Mouse (Mus musculus): ENCODE measurements around the gene Ankrd55. TPM values are rescaled to one million over a fixed set of nuclear protein-coding genes. Genes with fewer than 3 reads are reported as not detected.

Gene Ankrd55
- total RNA-seq, 2 experiments from 2014 or later = not detected

GRCm38 (mm10) chr13:112365303-112365702 lies 77.1 kb downstream of the Ankrd55 start:
- no peak for ATAC-seq (replicated peaks; ENCODE audit: low FRiP score, poor library complexity, severe bottlenecking)

DNA sequence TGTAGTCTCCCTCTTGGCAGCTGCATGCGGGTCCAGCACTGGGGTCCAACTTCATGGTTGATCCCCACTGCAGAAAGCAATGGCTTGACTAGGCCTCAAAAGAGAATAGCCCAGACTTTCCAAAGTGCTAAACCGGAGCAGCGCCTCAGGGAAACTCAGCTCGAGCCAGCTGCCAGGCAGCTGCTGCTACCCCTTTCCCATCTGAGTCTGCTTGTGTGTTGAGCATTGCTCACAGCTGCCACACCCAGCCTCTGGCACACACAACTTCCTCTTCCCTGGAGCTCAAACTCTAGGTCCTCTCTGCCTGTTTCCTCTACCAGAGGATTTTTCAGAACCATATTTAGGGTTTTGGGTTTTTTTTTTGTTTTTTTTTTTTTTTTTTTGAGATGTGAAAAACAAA lies 77.5 kb downstream of the Ankrd55 start:
- no peak for ATAC-seq (replicated peaks; ENCODE audit: low FRiP score, poor library complexity, severe bottlenecking)

DNA sequence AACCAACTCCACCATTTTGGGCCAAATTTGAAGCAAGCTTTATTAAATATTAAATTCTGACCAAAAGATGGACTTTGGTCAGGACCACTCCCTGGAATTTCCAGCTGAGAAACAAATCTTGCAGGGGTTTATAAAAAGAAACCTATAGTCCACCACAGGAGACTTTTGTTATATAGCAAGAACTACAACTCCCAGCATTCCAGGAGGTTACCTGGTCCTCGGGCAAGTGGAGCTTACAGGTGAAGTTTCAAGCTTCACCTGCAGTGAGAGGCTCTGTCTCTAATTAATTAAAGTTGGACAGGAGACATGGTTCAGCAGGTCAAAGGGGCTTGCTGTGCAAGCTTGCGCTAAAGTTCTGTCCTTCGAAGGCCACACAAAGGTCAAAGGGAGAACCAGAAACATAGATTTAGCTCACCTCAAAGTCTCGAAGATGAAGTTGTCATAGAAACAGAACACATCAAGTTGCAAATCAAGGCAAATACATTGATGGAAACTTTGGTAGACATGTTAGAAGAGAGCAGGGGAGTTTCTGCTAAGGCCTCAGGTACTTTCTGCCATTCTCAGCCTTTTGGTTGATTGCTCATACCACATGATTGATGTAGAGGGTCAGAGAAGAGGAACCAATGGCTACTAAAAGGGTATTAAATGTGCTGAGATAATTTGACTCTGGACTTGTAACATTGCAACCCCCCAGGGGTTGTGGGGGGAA lies 78.2 kb downstream of the Ankrd55 start:
- ATAC-seq (replicated peaks; ENCODE audit: low FRiP score, poor library complexity, severe bottlenecking) = no peak

DNA sequence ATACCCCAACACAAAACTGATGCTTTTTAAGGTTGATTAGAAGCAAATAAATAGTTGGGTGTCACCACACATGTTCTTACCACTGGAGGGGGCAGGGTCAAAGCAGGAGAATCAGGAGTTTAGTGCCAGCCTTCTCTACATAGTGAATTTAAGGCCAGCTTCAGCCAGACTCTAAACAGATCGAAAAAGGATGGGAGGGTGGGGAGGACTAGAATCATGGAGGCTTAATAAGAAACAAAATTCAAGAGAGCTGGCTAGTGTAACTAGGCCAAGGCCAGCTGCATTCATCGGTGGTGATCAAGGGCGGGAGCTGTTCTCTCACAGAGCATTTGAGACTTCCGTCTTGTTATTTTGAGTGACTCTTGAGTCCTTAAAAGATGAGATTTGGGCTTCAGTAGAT lies 83.5 kb downstream of the Ankrd55 start:
- no peak for ATAC-seq (replicated peaks; ENCODE audit: low FRiP score, poor library complexity, severe bottlenecking)

GRCm38 (mm10) chr13:112375766-112376165 lies 87.5 kb downstream of the Ankrd55 start:
- no peak for ATAC-seq (replicated peaks; ENCODE audit: low FRiP score, poor library complexity, severe bottlenecking)

DNA sequence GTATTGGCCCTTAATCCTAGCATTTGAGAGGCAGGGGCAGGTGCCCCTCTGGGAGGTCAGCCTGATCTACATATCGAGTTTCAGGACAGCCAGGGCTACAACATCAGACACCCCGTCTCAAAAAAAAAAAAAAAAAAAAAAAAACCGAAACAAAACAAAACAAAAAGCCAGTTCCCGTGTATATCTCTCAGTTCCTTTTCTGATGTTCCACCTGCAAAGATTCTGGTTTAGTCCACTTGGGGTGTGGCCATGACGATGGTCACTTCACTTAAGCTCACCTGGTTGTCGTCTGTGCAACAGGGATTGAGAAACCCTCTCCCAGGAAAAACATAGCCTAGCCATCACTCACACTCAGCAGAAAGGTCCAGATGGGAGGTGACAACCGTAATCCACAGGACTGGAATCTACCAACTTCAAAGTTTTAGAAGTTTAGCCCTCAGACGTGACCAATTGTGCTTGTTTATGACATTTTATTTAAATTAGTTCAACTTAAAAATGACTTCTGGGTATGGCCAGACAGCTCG lies 90.6 kb downstream of the Ankrd55 start:
- no peak for ATAC-seq (replicated peaks; ENCODE audit: low FRiP score, poor library complexity, severe bottlenecking)

GRCm38 (mm10) chr13:112381476-112381875 lies 93.2 kb downstream of the Ankrd55 start:
- ATAC-seq (replicated peaks; ENCODE audit: low FRiP score, poor library complexity, severe bottlenecking) = no peak

GRCm38 (mm10) chr13:112382457-112382856 lies 94.2 kb downstream of the Ankrd55 start:
- ATAC-seq (replicated peaks; ENCODE audit: low FRiP score, poor library complexity, severe bottlenecking) = no peak

DNA sequence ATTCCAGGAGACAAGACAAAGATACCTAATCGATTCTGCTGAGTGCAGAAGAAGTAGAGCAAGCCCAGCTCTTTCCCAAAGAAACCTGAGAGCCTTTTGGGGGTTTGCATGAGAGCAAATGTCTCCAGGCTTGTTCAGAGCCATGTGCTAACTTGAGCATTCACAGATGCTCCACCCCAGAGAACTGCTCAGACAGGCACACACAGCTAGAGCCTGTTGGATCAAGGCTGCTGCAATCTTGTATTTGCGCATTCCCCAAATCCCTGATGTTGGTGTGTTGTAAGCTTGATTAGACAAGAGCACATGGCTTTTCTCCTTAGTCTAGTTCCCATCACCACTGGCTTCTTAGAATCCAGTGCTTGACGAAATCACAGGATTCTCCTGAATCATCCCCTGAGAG lies 94.7 kb downstream of the Ankrd55 start:
- no peak for ATAC-seq (replicated peaks; ENCODE audit: low FRiP score, poor library complexity, severe bottlenecking)

GRCm38 (mm10) chr13:112383941-112384659 lies 95.8 kb downstream of the Ankrd55 start:
- ATAC-seq (replicated peaks; ENCODE audit: low FRiP score, poor library complexity, severe bottlenecking) = no peak

DNA sequence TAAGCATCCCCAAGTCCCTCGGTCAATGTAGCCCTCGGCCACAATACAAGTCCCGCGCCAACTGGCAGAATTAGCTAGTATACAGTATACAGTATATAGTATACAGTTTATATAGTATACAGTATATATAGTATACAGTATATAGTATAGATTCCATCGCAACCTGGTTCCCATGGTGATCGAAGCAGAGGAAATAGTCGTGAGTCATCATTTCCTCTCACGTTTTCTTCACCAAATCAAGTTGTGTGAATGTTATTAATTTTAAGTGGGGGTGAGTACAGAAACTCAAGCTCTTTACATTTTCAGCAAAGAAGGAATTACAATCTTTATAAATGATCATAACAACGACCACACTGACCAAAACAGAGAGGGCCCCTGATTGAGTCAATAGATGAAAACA lies 96.8 kb downstream of the Ankrd55 start:
- no peak for ATAC-seq (replicated peaks; ENCODE audit: low FRiP score, poor library complexity, severe bottlenecking)

DNA sequence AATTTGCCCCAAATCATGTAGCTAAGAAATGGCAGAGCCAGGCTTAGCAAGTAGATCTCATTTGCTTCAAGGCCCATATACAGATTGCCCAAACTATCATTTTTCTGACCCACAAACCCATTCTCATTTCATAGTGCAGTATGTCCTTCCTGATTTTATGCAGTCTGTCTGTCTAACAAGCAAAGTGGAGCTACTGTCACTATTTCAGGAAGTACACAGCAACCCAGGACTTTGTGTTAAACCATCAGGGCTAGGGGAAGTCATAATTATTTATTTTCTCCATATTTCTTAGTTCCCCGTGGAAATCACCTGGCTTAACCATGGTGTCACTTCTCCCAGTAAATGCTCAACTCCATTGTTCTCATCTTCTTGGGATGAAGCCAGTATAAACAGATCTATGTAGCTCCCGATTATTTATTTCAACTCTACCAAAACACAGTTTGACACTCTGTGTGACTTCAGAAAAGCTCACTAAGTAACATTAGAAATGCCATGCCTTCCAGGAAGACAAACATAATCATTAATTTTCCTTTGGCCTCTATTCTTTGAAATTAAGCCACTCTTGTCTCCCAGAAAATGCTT lies 98.3 kb downstream of the Ankrd55 start:
- ATAC-seq (replicated peaks; ENCODE audit: low FRiP score, poor library complexity, severe bottlenecking) = no peak

DNA sequence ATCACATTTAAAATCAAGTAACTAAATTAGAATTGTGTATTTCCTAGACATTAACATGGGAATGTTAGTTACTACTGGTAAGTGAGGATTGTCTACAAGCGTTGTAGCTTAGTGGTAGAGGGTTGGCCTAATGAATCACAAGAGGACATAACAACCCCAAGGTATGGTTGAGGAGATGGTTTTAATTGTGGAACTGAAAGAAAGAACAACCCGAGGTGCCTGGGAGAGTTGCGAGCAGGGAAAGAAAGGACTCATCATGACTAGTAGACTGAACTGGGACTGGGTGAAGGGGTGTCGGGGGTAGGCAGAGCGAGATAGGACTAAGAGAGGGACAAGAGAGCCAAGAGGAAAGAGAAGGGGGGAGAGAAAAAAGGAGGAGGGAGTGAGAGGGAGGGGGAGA lies 99.0 kb downstream of the Ankrd55 start:
- no peak for ATAC-seq (replicated peaks; ENCODE audit: low FRiP score, poor library complexity, severe bottlenecking)

- ATAC-seq (replicated peaks; ENCODE audit: low FRiP score, poor library complexity, severe bottlenecking) = no peak
These were observed 99.9 kb downstream of the Ankrd55 start for GRCm38 (mm10) chr13:112388176-112388575.

DNA sequence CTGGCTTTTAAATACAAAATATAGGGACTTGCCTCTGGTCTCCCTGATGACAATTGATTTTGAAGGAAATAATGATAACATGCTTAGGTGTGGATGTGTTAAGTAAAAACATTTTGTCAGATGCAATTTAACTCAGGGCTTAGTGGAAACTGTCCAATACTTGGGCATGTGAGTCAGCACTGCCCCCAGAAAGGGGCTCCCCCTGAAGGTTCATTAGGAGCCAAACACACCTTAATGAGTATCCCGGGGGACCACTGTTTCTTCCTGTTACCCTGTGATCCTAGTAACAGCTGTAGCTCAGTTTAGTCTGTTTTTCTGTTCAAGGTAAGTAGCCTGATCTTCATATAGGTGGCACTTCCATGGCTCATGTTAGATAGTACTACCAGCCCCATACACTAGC lies 102.0 kb downstream of the Ankrd55 start:
- no peak for ATAC-seq (replicated peaks; ENCODE audit: low FRiP score, poor library complexity, severe bottlenecking)

DNA sequence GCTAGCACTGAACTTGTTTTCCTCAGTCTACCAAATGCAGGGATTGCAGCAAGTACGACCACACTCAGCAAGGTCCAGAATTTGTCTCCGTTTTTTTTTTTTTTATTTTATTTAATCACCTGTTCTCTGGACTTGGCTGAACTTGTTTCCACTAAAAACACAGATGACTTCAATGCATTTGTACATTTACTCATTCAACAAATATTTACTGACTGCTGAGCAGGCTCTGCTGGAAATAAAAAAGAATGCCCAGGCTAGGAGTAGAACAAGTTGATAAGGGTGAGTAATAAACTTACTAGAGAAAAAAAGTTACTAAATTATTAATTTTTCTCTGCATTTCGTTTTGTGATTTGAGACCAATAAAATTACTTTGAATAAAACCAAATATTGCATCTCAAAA lies 103.1 kb downstream of the Ankrd55 start:
- no peak for ATAC-seq (replicated peaks; ENCODE audit: low FRiP score, poor library complexity, severe bottlenecking)

DNA sequence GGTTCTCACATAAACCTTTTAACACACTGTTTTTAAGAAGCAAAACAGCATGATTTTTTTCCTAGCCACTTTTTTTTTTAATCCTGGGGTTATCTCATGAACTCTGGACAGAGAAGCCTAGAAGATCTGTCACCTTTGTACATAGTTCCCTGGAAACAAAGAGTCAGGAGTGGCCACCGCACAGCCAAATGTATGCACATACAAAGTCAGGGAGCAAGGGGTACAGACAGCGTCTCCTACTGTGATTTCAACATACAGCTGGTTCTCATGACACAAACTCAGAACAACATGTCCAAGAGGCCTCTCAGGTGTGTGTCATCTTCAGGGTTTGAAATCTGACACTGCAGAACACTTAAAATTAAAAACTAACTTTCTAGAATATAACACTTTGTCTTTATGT lies 105.1 kb downstream of the Ankrd55 start:
- ATAC-seq (replicated peaks; ENCODE audit: low FRiP score, poor library complexity, severe bottlenecking) = no peak

DNA sequence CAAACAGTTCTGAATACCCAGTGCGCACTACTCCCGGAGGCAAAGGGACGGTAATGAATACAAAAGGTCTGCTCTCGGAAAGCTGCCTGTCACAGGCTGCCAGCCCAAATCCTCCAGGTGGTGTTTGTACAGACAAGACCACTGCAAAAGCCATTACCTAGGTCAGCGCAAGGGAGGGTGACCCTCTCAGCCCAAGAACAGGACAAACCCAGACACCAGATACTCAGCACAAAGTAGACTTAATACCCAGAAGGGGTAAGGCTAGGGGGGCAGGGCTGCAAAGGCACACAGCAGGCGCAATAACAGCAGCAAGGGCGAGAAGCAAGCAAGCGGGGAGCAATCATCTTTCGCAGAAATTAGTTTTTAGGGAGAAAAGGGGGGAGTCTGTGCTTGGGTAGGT lies 106.0 kb downstream of the Ankrd55 start:
- no peak for ATAC-seq (replicated peaks; ENCODE audit: low FRiP score, poor library complexity, severe bottlenecking)

GRCm38 (mm10) chr13:112404723-112405122 lies 116.5 kb downstream of the Ankrd55 start:
- ATAC-seq (replicated peaks; ENCODE audit: low FRiP score, poor library complexity, severe bottlenecking) = no peak

GRCm38 (mm10) chr13:112405184-112405583 lies 116.9 kb downstream of the Ankrd55 start:
- no peak for ATAC-seq (replicated peaks; ENCODE audit: low FRiP score, poor library complexity, severe bottlenecking)

- no peak for ATAC-seq (replicated peaks; ENCODE audit: low FRiP score, poor library complexity, severe bottlenecking)
These were observed 118.4 kb downstream of the Ankrd55 start for GRCm38 (mm10) chr13:112406618-112407017.
